Mouse (Mus musculus) adrenal gland, postnatal 10 days (tissue): ENCODE measurements at regions not wholly inside any gene's neighbourhood (a gene's known extent, or its start where the extent isn't known, plus 50 kb on each side); places are given as distances from the start of the nearest gene placed in this dataset.

Experiments
- DNase-seq: peaks from one replicate; pipeline ENCODE4 v3.0.0; 2021; ENCODE audit warnings: mixed read lengths

DNA sequence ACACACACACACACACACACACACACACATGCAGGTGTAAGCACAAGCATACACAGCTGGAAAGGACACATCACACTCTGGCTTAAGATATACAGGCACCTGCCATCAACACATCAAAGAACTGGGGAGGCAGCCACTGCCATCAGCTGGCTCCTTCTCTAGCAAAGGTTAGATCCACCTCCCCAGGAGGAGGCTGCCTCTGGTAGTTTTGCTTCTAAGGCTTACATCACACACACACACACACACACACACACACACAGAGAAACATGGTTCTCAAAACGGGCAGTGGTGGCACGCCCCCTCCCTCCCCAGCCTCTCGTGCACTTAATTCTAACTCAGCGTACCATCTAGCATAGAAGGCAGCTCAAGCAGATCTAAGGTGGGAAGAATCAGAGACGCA is 126.9 kb upstream of the Zdhhc25 start:
- no peak for DNase-seq

- DNase-seq: no peak
Observed at GRCm38 (mm10) chr15:88483471-88483870, 116.6 kb upstream of the Zdhhc25 start.

DNA sequence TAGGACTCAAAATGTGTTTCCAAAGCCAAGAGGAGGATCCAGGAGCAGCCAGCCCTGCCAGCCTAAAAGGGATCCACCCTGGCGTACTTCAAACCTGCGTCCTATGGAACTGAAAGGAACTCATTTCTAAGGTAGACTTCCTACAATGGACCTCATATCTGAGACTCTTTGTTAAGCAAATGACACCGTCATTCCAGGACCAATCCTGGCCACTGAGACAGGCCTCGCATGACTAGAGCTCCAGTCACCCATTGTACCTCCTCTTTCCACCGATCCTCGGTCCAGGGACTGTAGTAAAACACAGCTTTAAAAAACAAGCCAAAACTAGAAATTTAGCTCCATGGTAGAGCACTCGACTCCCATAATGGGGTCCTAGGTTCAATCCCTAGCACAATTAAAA is 110.4 kb upstream of the Zdhhc25 start:
- no peak for DNase-seq

- no peak for DNase-seq
Observed at GRCm38 (mm10) chr15:88490316-88491090, 109.6 kb upstream of the Zdhhc25 start.

GRCm38 (mm10) chr15:88491091-88491366 is 109.1 kb upstream of the Zdhhc25 start:
- DNase-seq: no peak

DNA sequence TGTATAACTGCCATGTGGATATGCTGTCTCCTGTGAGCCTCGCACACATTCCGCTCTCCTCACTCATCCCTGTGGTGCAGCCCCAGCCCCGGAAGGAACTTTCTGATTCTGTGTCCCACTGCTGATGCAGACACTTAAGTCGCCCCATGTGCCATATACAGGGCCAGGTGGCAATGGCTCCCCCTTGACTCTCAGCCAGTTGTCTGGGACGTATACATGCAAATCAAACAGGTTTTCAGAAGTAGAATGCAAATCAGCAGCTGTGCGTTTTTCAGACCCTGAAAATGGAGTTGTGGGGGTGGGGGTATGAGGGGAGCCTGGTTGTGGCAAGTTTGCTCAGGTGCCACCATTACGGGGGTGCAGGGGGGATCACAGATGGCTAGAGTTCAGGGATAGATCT is 102.1 kb upstream of the Zdhhc25 start:
- DNase-seq: no peak

GRCm38 (mm10) chr15:88502311-88502710 is 97.8 kb upstream of the Zdhhc25 start:
- peak; percentile 63 for DNase-seq

DNA sequence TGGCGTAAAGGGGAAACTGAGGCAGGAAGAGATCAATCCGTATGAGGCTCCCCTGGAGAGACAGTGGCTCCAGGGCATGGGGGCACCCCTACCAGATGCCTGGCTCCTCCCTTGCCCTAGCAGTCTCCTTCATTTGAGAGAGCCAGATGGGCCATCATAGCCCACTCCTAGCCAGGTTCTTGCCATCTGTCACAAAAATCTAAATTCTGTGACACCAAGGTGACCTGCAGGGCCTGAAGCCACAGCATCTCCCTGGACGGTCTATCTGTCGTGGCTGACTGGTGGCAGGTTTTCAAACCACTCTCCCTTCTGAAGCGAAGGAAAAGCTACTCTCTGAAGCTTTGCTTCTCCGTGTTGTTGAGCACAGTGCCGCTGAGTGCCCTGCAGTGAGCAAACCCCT is 96.2 kb upstream of the Zdhhc25 start:
- no peak for DNase-seq

GRCm38 (mm10) chr15:88505491-88506119 is 94.5 kb upstream of the Zdhhc25 start:
- no peak for DNase-seq

- peak; percentile 29 for DNase-seq
Observed at GRCm38 (mm10) chr15:88507886-88508285, 92.2 kb upstream of the Zdhhc25 start.

DNA sequence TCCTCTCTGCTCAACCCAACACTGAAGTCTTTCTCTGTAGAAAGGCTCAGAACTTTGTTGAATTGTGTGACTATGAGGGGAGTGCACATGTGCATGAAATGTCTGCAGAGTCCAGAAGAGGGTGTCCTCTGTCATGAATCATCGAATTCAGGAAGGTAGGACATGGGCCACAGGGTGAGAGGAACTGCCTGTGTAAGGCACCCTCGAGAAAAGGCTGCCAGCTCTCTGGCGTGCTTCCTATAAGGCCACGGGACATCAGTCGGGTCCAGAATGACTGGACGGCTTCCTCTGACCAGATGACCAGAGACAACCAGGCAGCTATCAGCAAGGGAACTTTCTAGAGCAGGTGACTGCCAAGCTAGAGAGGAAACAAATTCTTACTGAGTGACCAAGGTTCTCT is 91.1 kb upstream of the Zdhhc25 start:
- no peak for DNase-seq

GRCm38 (mm10) chr15:88509626-88510025 is 90.5 kb upstream of the Zdhhc25 start:
- DNase-seq: peak; percentile 8

GRCm38 (mm10) chr15:88514091-88514490 is 86.0 kb upstream of the Zdhhc25 start:
- no peak for DNase-seq

GRCm38 (mm10) chr15:88531218-88531617 is 68.9 kb upstream of the Zdhhc25 start:
- DNase-seq: no peak

GRCm38 (mm10) chr15:88532008-88532407 is 68.1 kb upstream of the Zdhhc25 start:
- no peak for DNase-seq

DNA sequence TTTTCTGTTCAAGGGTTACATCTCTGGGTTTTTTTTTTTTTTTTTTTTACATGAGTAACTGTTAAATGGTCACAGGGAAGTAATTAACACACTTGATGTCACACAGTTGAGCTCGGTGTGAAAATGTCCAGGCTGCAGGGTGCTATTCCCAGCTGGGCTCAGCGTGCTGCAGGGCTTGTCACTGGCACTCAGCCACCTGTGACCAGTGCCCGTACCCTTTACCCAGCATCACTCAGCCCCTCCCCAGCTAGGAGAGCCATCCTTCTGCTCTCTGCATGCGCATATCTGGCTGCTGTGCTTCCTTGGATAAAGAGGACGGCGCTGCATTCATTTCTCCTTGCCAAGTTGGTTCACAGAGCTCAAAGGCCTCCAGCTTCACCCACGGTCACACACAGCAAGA is 66.7 kb upstream of the Zdhhc25 start:
- no peak for DNase-seq

DNA sequence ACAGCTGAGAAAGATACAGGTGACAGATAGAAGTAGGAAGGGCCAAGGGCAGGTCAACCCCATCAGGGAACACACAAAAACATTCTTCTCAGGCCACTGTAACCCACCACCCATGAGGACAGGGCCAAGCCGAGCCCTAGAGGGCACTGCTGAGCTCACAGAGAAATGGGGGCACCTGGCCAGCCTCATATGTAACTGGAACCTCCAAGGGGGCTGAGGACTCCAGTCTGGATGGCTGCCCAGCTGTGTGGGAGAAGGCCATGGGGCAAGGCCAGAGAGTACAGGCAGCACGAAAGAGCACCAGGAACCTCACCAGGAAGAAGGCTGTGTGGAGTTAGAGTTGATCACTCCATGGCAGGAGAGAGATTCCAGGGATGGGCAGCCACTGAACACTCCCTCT is 64.6 kb upstream of the Zdhhc25 start:
- DNase-seq: no peak

DNA sequence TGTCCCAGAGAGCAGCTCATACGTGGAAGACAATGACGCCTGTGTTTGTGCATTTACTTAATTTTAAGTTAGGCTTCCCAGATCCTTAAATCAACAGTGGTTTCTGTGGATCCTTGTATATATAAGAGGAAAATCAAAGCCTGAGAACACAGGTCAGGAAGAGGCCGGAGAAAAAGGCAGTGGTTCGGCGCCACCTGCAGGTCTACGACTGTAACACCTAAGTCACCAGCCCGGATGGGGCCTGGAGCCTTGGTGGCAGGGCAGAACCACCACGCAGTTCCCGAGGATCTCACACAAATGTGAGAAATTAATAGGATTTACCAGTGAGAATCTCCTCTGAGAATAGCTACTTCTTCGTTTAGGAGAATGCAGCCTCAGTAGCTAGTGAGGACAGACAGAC is 62.9 kb upstream of the Zdhhc25 start:
- peak; percentile 69 for DNase-seq

DNA sequence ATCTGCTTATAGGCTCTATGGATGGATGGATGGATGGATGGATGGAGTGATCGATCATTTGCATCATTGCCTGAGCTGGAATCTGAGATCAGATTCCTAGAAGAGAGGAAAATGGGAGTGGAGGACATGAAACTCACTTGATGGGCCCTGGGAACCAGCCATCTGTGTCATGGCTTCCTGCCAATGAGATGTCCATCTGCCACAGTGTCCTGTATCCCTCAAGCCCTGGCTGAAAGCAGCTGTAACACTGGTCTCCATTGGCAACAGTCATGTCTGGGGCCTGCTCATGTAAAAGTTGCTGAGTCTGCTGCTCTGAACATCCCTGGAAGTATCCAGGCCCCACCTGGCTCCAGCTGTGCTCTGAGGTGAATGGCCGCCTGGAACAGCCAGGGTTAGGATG is 57.5 kb upstream of the Zdhhc25 start:
- no peak for DNase-seq

GRCm38 (mm10) chr15:88544216-88544615 is 55.9 kb upstream of the Zdhhc25 start:
- DNase-seq: no peak

DNA sequence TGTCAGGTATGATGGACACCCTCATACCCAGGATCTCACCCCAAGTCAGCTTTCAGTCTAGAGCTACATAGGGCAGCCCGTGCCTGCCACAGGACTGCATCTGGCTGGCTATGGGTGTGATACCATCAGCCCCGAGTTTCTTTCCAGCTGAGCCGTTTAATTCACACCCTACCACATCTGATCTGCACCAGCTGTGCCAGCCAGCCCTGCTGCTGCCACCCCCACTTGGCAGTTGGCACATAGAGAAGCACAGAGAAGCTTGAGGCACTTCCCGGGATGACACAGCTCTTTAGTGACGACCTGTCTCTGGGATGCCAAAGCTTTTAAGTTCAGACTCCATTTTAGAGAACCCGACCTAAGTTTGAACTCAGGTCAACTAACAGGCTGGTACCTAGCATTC is 51.8 kb upstream of the Zdhhc25 start:
- DNase-seq: no peak
